Mouse (Mus musculus) G1E (cell line): ENCODE results near the gene Mylk. TPM values are rescaled to one million over a fixed set of nuclear protein-coding genes. Genes with fewer than 3 reads are reported as not detected.

Experiments used
- ATAC-seq: 2 replicates; pipeline ENCODE4 v1.8.0; 2016; ENCODE audit warnings: mild to moderate bottlenecking; ENCODE audit not compliant: insufficient number of reproducible peaks, poor library complexity, low FRiP score, severe bottlenecking; ENCODE audit errors: extremely low read depth
- DNase-seq: peaks from one replicate; pipeline ENCODE4 v3.0.0; 2012; ENCODE audit warnings: low spot score
- H3K27me3 ChIP-seq: 2 replicates; pipeline ENCODE4 v1.6.1; 2012; ENCODE audit warnings: mild to moderate bottlenecking, low read length, inconsistent platforms; ENCODE audit not compliant: insufficient read depth
- H3K36me3 ChIP-seq: replicated peaks from 2 replicates; pipeline ENCODE3; 2012; ENCODE audit warnings: mild to moderate bottlenecking, inconsistent platforms
- H3K4me1 ChIP-seq: 2 replicates; pipeline ENCODE4 v1.6.1; 2012; ENCODE audit warnings: low read depth, low read length, inconsistent platforms, mixed read lengths; ENCODE audit not compliant: insufficient read depth
- H3K4me3 ChIP-seq: 2 replicates; pipeline ENCODE4 v1.5.1; 2012; ENCODE audit warnings: low read depth, mild to moderate bottlenecking, inconsistent platforms, low read length, moderate library complexity, mixed read lengths
- H3K9me3 ChIP-seq: replicated peaks from 2 replicates; pipeline ENCODE4 v1.6.1; 2012; ENCODE audit warnings: inconsistent platforms
- CTCF ChIP-seq: IDR thresholded peaks from 2 replicates; pipeline ENCODE4 v1.5.1; 2012; ENCODE audit warnings: low read depth, low read length, inconsistent platforms, mixed read lengths
- GATA1 ChIP-seq: IDR thresholded peaks from 2 replicates; pipeline ENCODE4 v1.6.1; 2012; ENCODE audit warnings: borderline replicate concordance, low read length, inconsistent platforms, mixed read lengths
- GATA2 ChIP-seq: IDR thresholded peaks from 2 replicates; pipeline ENCODE4 v1.6.1; 2012; ENCODE audit warnings: low read depth, low read length, inconsistent platforms, borderline replicate concordance
- POLR2AphosphoS5 ChIP-seq: IDR thresholded peaks from 2 replicates; pipeline ENCODE4 v1.6.1; 2012; ENCODE audit warnings: low read depth, low read length, inconsistent platforms; ENCODE audit not compliant: insufficient replicate concordance
- TAL1 ChIP-seq: conservative IDR thresholded peaks from 2 replicates; pipeline ENCODE4 v1.6.1; 2012; ENCODE audit warnings: low read depth, low read length, inconsistent platforms, mixed read lengths
- polyA plus RNA-seq: library from polyadenylated mRNA; stranded (reverse); fragments of >175 nt; gene quantifications from 2 replicates; pipeline ENCODE4 v1.2.3, GENCODE M21; 2012
- total RNA-seq, 2 experiments: library from RNA; stranded (forward) in 1 of 2; stranded (reverse) in 1 of 2; fragments of 200-1000 nt in 1 of 2; fragments of >200 nt in 1 of 2; fragmentation: Nextera tagmentation in 1 of 2; gene quantifications; 2 replicates each; pipeline ENCODE4 v1.2.3; 2014 to 2017

The Mylk gene
- total and polyA plus RNA-seq, 3 experiments: 0.05 TPM; not detected in 2

GRCm38 (mm10) chr16:34981009-34981408, 236.0 kb downstream of the Mylk start:
- no peak overlapping the region for H3K4me3 ChIP-seq
- DNase-seq (no peak), ATAC-seq (no peak)
- H3K9me3 ChIP-seq: no peaks in the 10 kb centered on the region
- no peaks in the 10 kb centered on the region for H3K36me3 ChIP-seq
- H3K27me3 ChIP-seq: peaks cover 14% of the 10 kb centered on the region
- TF ChIP-seq TAL1: no peak
- H3K4me1 ChIP-seq: no peaks in the 10 kb centered on the region

GRCm38 (mm10) chr16:34984203-34985030, 239.4 kb downstream of the Mylk start:
- DNase-seq (no peak), ATAC-seq (no peak)
- H3K4me3 ChIP-seq: no peak overlapping the region
- H3K27me3 ChIP-seq: peaks cover 15% of the 10 kb centered on the region
- no peaks in the 10 kb centered on the region for H3K36me3 ChIP-seq
- H3K9me3 ChIP-seq: no peaks in the 10 kb centered on the region
- TF ChIP-seq POLR2AphosphoS5 (no peak), TAL1 (no peak), GATA1 (no peak), CTCF (no peak), GATA2 (no peak)
- H3K4me1 ChIP-seq: no peaks in the 10 kb centered on the region

GRCm38 (mm10) chr16:34985031-34985346, 240.0 kb downstream of the Mylk start:
- H3K36me3 ChIP-seq: no peaks in the 10 kb centered on the region
- no peak for DNase-seq
- H3K9me3 ChIP-seq: no peaks in the 10 kb centered on the region
- no peaks in the 10 kb centered on the region for H3K4me1 ChIP-seq
- ATAC-seq: no peak
- H3K4me3 ChIP-seq: no peak overlapping the region
- no peak for TF ChIP-seq CTCF
- TF ChIP-seq GATA1: no peak
- TF ChIP-seq TAL1: no peak
- no peak for TF ChIP-seq GATA2
- TF ChIP-seq POLR2AphosphoS5: no peak
- H3K27me3 ChIP-seq: peaks cover 15% of the 10 kb centered on the region

- Histone ChIP-seq H3K36me3 (no peaks in the 10 kb centered on the region), H3K4me1 (no peaks in the 10 kb centered on the region), H3K27me3 (peaks cover 11% of the 10 kb centered on the region), H3K9me3 (no peaks in the 10 kb centered on the region), H3K4me3 (no peak overlapping the region)
- TF ChIP-seq CTCF (no peak), GATA1 (no peak), GATA2 (no peak), TAL1 (no peak), POLR2AphosphoS5 (no peak)
- DNase-seq (no peak), ATAC-seq (no peak)
Measured at GRCm38 (mm10) chr16:34986211-34986825, 241.3 kb downstream of the Mylk start.

GRCm38 (mm10) chr16:34991365-34991764, 246.4 kb downstream of the Mylk start:
- TF ChIP-seq GATA1 (no peak), CTCF (no peak), TAL1 (no peak), GATA2 (no peak), POLR2AphosphoS5 (no peak)
- H3K36me3 ChIP-seq: no peaks in the 10 kb centered on the region
- H3K4me1 ChIP-seq: no peaks in the 10 kb centered on the region
- no peaks in the 10 kb centered on the region for H3K9me3 ChIP-seq
- DNase-seq: no peak
- peaks cover 28% of the 10 kb centered on the region for H3K27me3 ChIP-seq
- H3K4me3 ChIP-seq: no peak overlapping the region
- no peak for ATAC-seq

GRCm38 (mm10) chr16:34992854-34993253, 247.8 kb downstream of the Mylk start:
- ATAC-seq (no peak), DNase-seq (no peak)
- no peak overlapping the region for H3K4me3 ChIP-seq
- H3K27me3 ChIP-seq: peaks cover 39% of the 10 kb centered on the region
- TF ChIP-seq GATA1 (no peak), POLR2AphosphoS5 (no peak), CTCF (no peak), GATA2 (no peak), TAL1 (no peak)
- H3K9me3 ChIP-seq: no peaks in the 10 kb centered on the region
- no peaks in the 10 kb centered on the region for H3K4me1 ChIP-seq
- no peaks in the 10 kb centered on the region for H3K36me3 ChIP-seq
